ENCODE assay signal across 9 mouse cellular contexts in the genomic region with DNA sequence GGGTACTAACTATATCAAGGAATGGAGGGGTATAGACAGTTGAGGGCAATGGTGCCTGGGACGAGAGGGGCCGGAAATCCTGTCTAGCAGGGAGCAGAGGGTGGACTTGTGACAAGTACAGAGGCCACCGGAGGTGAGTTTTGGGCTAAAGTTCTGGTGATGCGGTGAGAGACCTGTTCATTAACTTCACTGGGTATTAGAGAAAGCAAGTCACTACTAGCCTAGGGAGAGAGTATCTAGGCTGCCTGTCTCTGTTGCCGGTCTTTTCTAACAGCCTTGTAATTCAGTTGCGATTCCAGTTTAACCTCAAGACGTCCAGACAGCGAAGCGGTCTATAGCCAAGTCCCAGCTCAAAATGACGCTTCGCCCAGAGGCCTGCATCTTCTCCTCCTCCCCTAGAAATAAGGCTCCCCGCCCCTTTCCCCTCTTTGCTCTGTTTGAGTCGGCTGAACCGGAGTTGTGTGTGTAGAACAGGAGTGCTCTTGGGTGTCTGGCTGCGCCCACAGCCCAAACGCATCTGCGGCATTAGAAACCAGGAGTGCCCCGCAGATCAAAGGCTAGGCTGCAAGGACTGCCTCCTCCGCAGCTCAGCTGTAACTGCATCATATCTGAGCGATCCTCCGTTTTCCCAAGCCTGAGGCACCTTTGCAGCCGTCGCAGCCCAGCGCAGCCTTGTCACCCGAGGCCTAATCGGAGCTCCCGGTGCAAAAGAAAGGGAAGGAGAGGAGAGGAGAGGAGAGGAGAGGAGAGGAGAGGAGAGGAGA. TPM values are rescaled to one million over a fixed set of nuclear protein-coding genes. Genes with fewer than 3 reads are reported as not detected.
DNase-seq lines count a peak whose midpoint lies in the region; ATAC-seq and TF ChIP-seq lines count a peak whose summit lies in the region.
"Had no signal": no experiment of that assay in that cellular context is flagged by ENCODE, and none has a peak within 500 bp of the region (broad histone marks: within the 10 kb centered on the region; RNA-seq: fewer than 3 reads in every experiment).

No protein-coding gene starts in this region.

- no peak for ATAC-seq in hindbrain, embryonic 11.5 days (ENCODE audit: low FRiP score)
- ATAC-seq in hindbrain, embryonic 12.5 days (ENCODE audit: low FRiP score), result no peak
- ATAC-seq in hindbrain, postnatal 0 days, result no peak
- ATAC-seq in lung, embryonic 15.5 days (ENCODE audit: borderline replicate concordance, extremely low read depth, low FRiP score, low TSS enrichment), result no peak
- no peak for ATAC-seq in stomach, postnatal 0 days (ENCODE audit: low FRiP score, low TSS enrichment)
- no peak for ATAC-seq in granulocyte monocyte progenitor cell, adult 5-6 weeks (replicated peaks; ENCODE audit: poor library complexity, severe bottlenecking)
- no peak for ATAC-seq in inflammation-experienced regulatory T-cells, adult 6 months

- peaks cover 10% of the 10 kb centered on the region; the same call in 1 of the 2 replicates for H3K4me1 ChIP-seq in hindbrain, embryonic 11.5 days (replicated peaks; ENCODE audit: control insufficient read depth, insufficient read depth, low read length)
- peaks cover 17% of the 10 kb centered on the region for H3K4me1 ChIP-seq in hindbrain, embryonic 12.5 days
- peaks cover 1% of the 10 kb centered on the region; the same call in 1 of the 2 replicates for H3K4me1 ChIP-seq in bone marrow, adult 2 months (ENCODE audit: control insufficient read depth, insufficient read depth, low read length)
- H3K4me1 ChIP-seq in hindbrain, postnatal 0 days (ENCODE audit: insufficient read depth, low read length), result no peaks in the 10 kb centered on the region
- peaks cover 35% of the 10 kb centered on the region for H3K4me1 ChIP-seq in lung, embryonic 15.5 days
- H3K4me1 ChIP-seq in stomach, postnatal 0 days (replicated peaks; ENCODE audit: control insufficient read depth, insufficient read depth), result no peaks in the 10 kb centered on the region; the same call in 1 of the 2 replicates

- H3K4me2 ChIP-seq in hindbrain, embryonic 11.5 days (replicated peaks; ENCODE audit: low read depth, low read length), result no peak overlapping the region
- no peak overlapping the region for H3K4me2 ChIP-seq in hindbrain, embryonic 12.5 days (replicated peaks)
- H3K4me2 ChIP-seq in hindbrain, postnatal 0 days (ENCODE audit: low read depth, low read length), result peak overlapping the region; percentile 62; the same call in 1 of the 2 replicates
- peak overlapping the region; percentile 84 for H3K4me2 ChIP-seq in lung, embryonic 15.5 days
- H3K4me2 ChIP-seq in stomach, postnatal 0 days (replicated peaks; ENCODE audit: low read depth), result peak overlapping the region; percentile 20; the same call in 1 of the 2 replicates

- 2% methylated on average over 26 of the region's 27 CpGs for WGBS in hindbrain, embryonic 11.5 days
- WGBS in hindbrain, embryonic 12.5 days, result 1% methylated on average over 27 of the region's 27 CpGs
- 4% methylated on average over 27 of the region's 27 CpGs for WGBS in bone marrow, adult 2 months
- WGBS in hindbrain, postnatal 0 days, result under 1% methylated on average over 26 of the region's 27 CpGs
- 11% methylated on average over 25 of the region's 27 CpGs for WGBS in lung, embryonic 15.5 days
- 3% methylated on average over 27 of the region's 27 CpGs for WGBS in stomach, postnatal 0 days

- no peaks in the 10 kb centered on the region for H3K36me3 ChIP-seq in hindbrain, embryonic 11.5 days (ENCODE audit: control insufficient read depth, insufficient read depth, low read length)
- H3K36me3 ChIP-seq in hindbrain, embryonic 12.5 days, result no peaks in the 10 kb centered on the region
- no peaks in the 10 kb centered on the region for H3K36me3 ChIP-seq in hindbrain, postnatal 0 days (ENCODE audit: insufficient read depth, low read length)
- H3K36me3 ChIP-seq in lung, embryonic 15.5 days, result no peaks in the 10 kb centered on the region
- no peaks in the 10 kb centered on the region for H3K36me3 ChIP-seq in stomach, postnatal 0 days (ENCODE audit: control insufficient read depth, insufficient read depth, low read length)
- H3K36me3 ChIP-seq: hindbrain, embryonic 15.5 days had no signal

- TF ChIP-seq CTCF in bone marrow, adult 2 months (IDR thresholded peaks at IDR 0.05; ENCODE audit: control insufficient read depth, insufficient read depth, low read length), result no peak
- TF ChIP-seq CTCF in hindbrain, postnatal 0 days (IDR thresholded peaks at IDR 0.05; ENCODE audit: low read depth), result no peak
- no peak for TF ChIP-seq CTCF in stomach, postnatal 0 days (IDR thresholded peaks at IDR 0.05; ENCODE audit: low read depth)

- no peak for TF ChIP-seq EP300 in stomach, postnatal 0 days (optimal IDR thresholded peaks at IDR 0.05)

- DNase-seq in hindbrain, embryonic 11.5 days (ENCODE audit: low spot score), result peak; percentile 67
- no peak for DNase-seq in hindbrain, postnatal 0 days (ENCODE audit: low spot score)
- DNase-seq in stomach, postnatal 0 days (ENCODE audit: low spot score), result no peak

- H3K27me3 ChIP-seq in hindbrain, embryonic 11.5 days (ENCODE audit: control insufficient read depth, insufficient read depth, low read length), result peaks cover 75% of the 10 kb centered on the region
- H3K27me3 ChIP-seq in hindbrain, embryonic 12.5 days, result peaks cover 91% of the 10 kb centered on the region
- H3K27me3 ChIP-seq in hindbrain, postnatal 0 days (ENCODE audit: insufficient read depth, low read length), result peaks cover 40% of the 10 kb centered on the region
- peaks cover 67% of the 10 kb centered on the region for H3K27me3 ChIP-seq in lung, embryonic 15.5 days
- peaks cover 19% of the 10 kb centered on the region; the same call in 1 of the 2 replicates for H3K27me3 ChIP-seq in stomach, postnatal 0 days (ENCODE audit: control insufficient read depth, insufficient read depth, low read length)

- TF ChIP-seq POLR2A in bone marrow, adult 2 months (IDR thresholded peaks at IDR 0.05; ENCODE audit: borderline replicate concordance, control insufficient read depth, low read depth, low read length), result no peak

- H3K9me3 ChIP-seq in hindbrain, embryonic 11.5 days (ENCODE audit: control insufficient read depth, low read length), result no peaks in the 10 kb centered on the region
- H3K9me3 ChIP-seq in hindbrain, embryonic 12.5 days (replicated peaks), result no peaks in the 10 kb centered on the region
- no peaks in the 10 kb centered on the region for H3K9me3 ChIP-seq in hindbrain, postnatal 0 days (ENCODE audit: low read length)
- H3K9me3 ChIP-seq in lung, embryonic 15.5 days, result no peaks in the 10 kb centered on the region
- H3K9me3 ChIP-seq in stomach, postnatal 0 days (ENCODE audit: control insufficient read depth, low read length), result no peaks in the 10 kb centered on the region
- H3K9me3 ChIP-seq: hindbrain, embryonic 15.5 days had no signal

- no peak overlapping the region for H3K27ac ChIP-seq in hindbrain, embryonic 11.5 days (ENCODE audit: low read depth, low read length)
- H3K27ac ChIP-seq in hindbrain, embryonic 12.5 days, result no peak overlapping the region
- peak overlapping the region; percentile 62 for H3K27ac ChIP-seq in bone marrow, adult 2 months (ENCODE audit: control insufficient read depth, insufficient read depth, low read depth, low read length, poor library complexity)
- H3K27ac ChIP-seq in hindbrain, postnatal 0 days, result no peak overlapping the region
- H3K27ac ChIP-seq in lung, embryonic 15.5 days, result 0 out of 2 replicates have a peak overlapping the region, but pooled peaks have one; percentile 11
- no peak overlapping the region for H3K27ac ChIP-seq in stomach, postnatal 0 days (replicated peaks)
- H3K27ac ChIP-seq: hindbrain, embryonic 15.5 days had no signal

- H3K9ac ChIP-seq in hindbrain, embryonic 11.5 days (ENCODE audit: low read depth, low read length), result no peak overlapping the region
- no peak overlapping the region for H3K9ac ChIP-seq in hindbrain, embryonic 12.5 days
- H3K9ac ChIP-seq in hindbrain, postnatal 0 days (replicated peaks; ENCODE audit: low read length), result no peak overlapping the region
- no peak overlapping the region for H3K9ac ChIP-seq in lung, embryonic 15.5 days
- H3K9ac ChIP-seq in stomach, postnatal 0 days (ENCODE audit: low read length), result no peak overlapping the region
- H3K9ac ChIP-seq: hindbrain, embryonic 15.5 days had no signal

- no peak overlapping the region for H3K4me3 ChIP-seq in hindbrain, embryonic 11.5 days (ENCODE audit: low read depth, low read length)
- no peak overlapping the region for H3K4me3 ChIP-seq in hindbrain, embryonic 12.5 days
- H3K4me3 ChIP-seq in bone marrow, adult 2 months (replicated peaks; ENCODE audit: control insufficient read depth, low read depth, low read length), result peak overlapping the region; percentile 58
- no peak overlapping the region for H3K4me3 ChIP-seq in hindbrain, postnatal 0 days (ENCODE audit: low read length)
- peak overlapping the region; percentile 6; the same call in 1 of the 2 replicates for H3K4me3 ChIP-seq in lung, embryonic 15.5 days
- peak overlapping the region; percentile 4; the same call in 1 of the 2 replicates for H3K4me3 ChIP-seq in stomach, postnatal 0 days (ENCODE audit: low read depth, low read length)
- H3K4me3 ChIP-seq: hindbrain, embryonic 15.5 days had no signal

RNA-seq across cellular contexts. Expression of a gene that starts 1.8 kb away (rescaled TPM):
- polyA plus RNA-seq in hindbrain, embryonic 11.5 days (2014; fragmentation: Nextera tagmentation; extraction: Ambion mirVana), result 3.9 and 4.1 TPM in 2 replicates
- polyA plus RNA-seq in hindbrain, embryonic 12.5 days (2016; fragmentation: Nextera tagmentation; extraction: Ambion mirVana), result 5.6 and 9.1 TPM in 2 replicates
- 14.0 and 29.3 TPM in 2 replicates for polyA plus RNA-seq in bone marrow, adult 2 months (2011; ENCODE audit: insufficient read depth, insufficient read length, low replicate concordance, missing spikeins)
- 0.58 and 1.8 TPM in 2 replicates for total RNA-seq in hindbrain, postnatal 0 days (2014; rRNA removed)
- 2.3 and 2.8 TPM in 2 replicates for polyA plus RNA-seq in hindbrain, postnatal 0 days (2015; fragmentation: Nextera tagmentation; extraction: Ambion mirVana)
- polyA plus RNA-seq in lung, embryonic 15.5 days (2015; fragmentation: Nextera tagmentation; extraction: Ambion mirVana), result 32.5 and 34.1 TPM in 2 replicates
- polyA plus RNA-seq in stomach, postnatal 0 days (2015; fragmentation: Nextera tagmentation; extraction: Ambion mirVana), result 5.4 and 6.9 TPM in 2 replicates
- total RNA-seq in granulocyte monocyte progenitor cell, adult 5-6 weeks (2014; fragmentation: Nextera tagmentation), result 5.1 and 6.4 TPM in 2 replicates
- 9.5 and 10.5 TPM in 2 replicates for total RNA-seq in granulocyte monocyte progenitor cell, adult 5-6 weeks (2017)
- polyA plus RNA-seq in inflammation-experienced regulatory T-cells, adult 6 months (2017; shearing (Covaris generic)), result not detected

Comparison
In these comparisons a context has a peak if more than half of its experiments do, and no peak if none do; other contexts are left out.
1. H3K4me2 ChIP-seq: peak in hindbrain, postnatal 0 days (single experiment), lung, embryonic 15.5 days (single experiment) and stomach, postnatal 0 days (single experiment); none in hindbrain, embryonic 11.5 days (single experiment) and hindbrain, embryonic 12.5 days (single experiment).
2. H3K27ac ChIP-seq: peak in bone marrow, adult 2 months (single experiment) and lung, embryonic 15.5 days (single experiment); none in hindbrain, embryonic 11.5 days (single experiment), hindbrain, embryonic 12.5 days (single experiment), hindbrain, postnatal 0 days (single experiment) and stomach, postnatal 0 days (single experiment).
3. H3K4me3 ChIP-seq: peak in bone marrow, adult 2 months (single experiment), lung, embryonic 15.5 days (single experiment) and stomach, postnatal 0 days (single experiment); none in hindbrain, embryonic 11.5 days (single experiment), hindbrain, embryonic 12.5 days (single experiment) and hindbrain, postnatal 0 days (single experiment).